ENCODE assay signal across 16 mouse cellular contexts in genomic region chr16:4519157-4519556, GRCm38 (mm10). TPM values are rescaled to one million over a fixed set of nuclear protein-coding genes. Genes with fewer than 3 reads are reported as not detected.
DNase-seq lines count a peak whose midpoint lies in the region; ATAC-seq and TF ChIP-seq lines count a peak whose summit lies in the region.
"Had no signal": no experiment of that assay in that cellular context is flagged by ENCODE, and none has a peak within 500 bp of the region (broad histone marks: within the 10 kb centered on the region; RNA-seq: fewer than 3 reads in every experiment).

No protein-coding gene starts in this region.

- no peaks in the 10 kb centered on the region for H3K9me3 ChIP-seq in neural tube, embryonic 13.5 days
- H3K9me3 ChIP-seq in forebrain, embryonic 13.5 days (replicated peaks), result no peaks in the 10 kb centered on the region
- H3K9me3 ChIP-seq: embryonic facial prominence, embryonic 13.5 days; hindbrain, embryonic 12.5 days; liver, embryonic 15.5 days; stomach, embryonic 15.5 days had no signal

- no peak overlapping the region for H3K4me2 ChIP-seq in neural tube, embryonic 13.5 days
- no peak overlapping the region for H3K4me2 ChIP-seq in forebrain, embryonic 13.5 days
- H3K4me2 ChIP-seq: embryonic facial prominence, embryonic 13.5 days; hindbrain, embryonic 12.5 days; liver, embryonic 15.5 days; stomach, embryonic 15.5 days had no signal

- peaks cover 5% of the 10 kb centered on the region; the same call in 1 of the 2 replicates for H3K4me1 ChIP-seq in heart, adult 2 months (ENCODE audit: control insufficient read depth, insufficient read depth, low read length)
- peaks cover 12% of the 10 kb centered on the region for H3K4me1 ChIP-seq in neural tube, embryonic 13.5 days (replicated peaks)
- H3K4me1 ChIP-seq in forebrain, embryonic 13.5 days, result peaks cover 10% of the 10 kb centered on the region; the same call in 1 of the 2 replicates
- H3K4me1 ChIP-seq: liver, embryonic 15.5 days had no signal

- H3K27me3 ChIP-seq in heart, adult 2 months (ENCODE audit: control insufficient read depth, insufficient read depth, low read length), result no peaks in the 10 kb centered on the region
- no peaks in the 10 kb centered on the region for H3K27me3 ChIP-seq in neural tube, embryonic 13.5 days
- H3K27me3 ChIP-seq in forebrain, embryonic 13.5 days, result no peaks in the 10 kb centered on the region
- H3K27me3 ChIP-seq: embryonic facial prominence, embryonic 13.5 days; hindbrain, embryonic 12.5 days; liver, embryonic 15.5 days; stomach, embryonic 15.5 days had no signal

- ATAC-seq in neural tube, embryonic 13.5 days (ENCODE audit: low read depth), result no peak
- no peak for ATAC-seq in forebrain, embryonic 13.5 days
- ATAC-seq: forebrain, postnatal 0 days had no signal

- DNase-seq in heart, adult 2 months, result no peak
- DNase-seq in heart, postnatal 10 days, result no peak
- no peak for DNase-seq in neural tube, embryonic 10.5 days (ENCODE audit: extremely low spot score, low spot score)
- peak; percentile 53 to 71 for DNase-seq in cerebellum, postnatal 25 days
- DNase-seq in retina, embryonic 14.5 days (ENCODE audit: low spot score), result peak; percentile 36
- no peak for DNase-seq in adrenal gland, adult (ENCODE audit: inconsistent age in 2 of 2, low spot score in 1 of 2)
- DNase-seq: forebrain, postnatal 0 days; kidney, adult 2 months; lung, postnatal 4 days; thymus, postnatal 36 days had no signal

- no peak overlapping the region for H3K4me3 ChIP-seq in heart, adult 2 months
- H3K4me3 ChIP-seq in neural tube, embryonic 13.5 days, result no peak overlapping the region
- no peak overlapping the region for H3K4me3 ChIP-seq in forebrain, embryonic 13.5 days
- H3K4me3 ChIP-seq: embryonic facial prominence, embryonic 13.5 days; hindbrain, embryonic 12.5 days; liver, embryonic 15.5 days; stomach, embryonic 15.5 days had no signal

- H3K79me2 ChIP-seq in heart, adult 2 months (replicated peaks; ENCODE audit: control insufficient read depth, insufficient read depth, low read length), result no peaks in the 10 kb centered on the region

- H3K36me3 ChIP-seq in heart, adult 2 months (ENCODE audit: control insufficient read depth, insufficient read depth, low read length), result peaks cover 15% of the 10 kb centered on the region
- no peaks in the 10 kb centered on the region for H3K36me3 ChIP-seq in neural tube, embryonic 13.5 days
- H3K36me3 ChIP-seq in forebrain, embryonic 13.5 days (ENCODE audit: poor library complexity, severe bottlenecking), result no peaks in the 10 kb centered on the region
- H3K36me3 ChIP-seq: embryonic facial prominence, embryonic 13.5 days; hindbrain, embryonic 12.5 days; liver, embryonic 15.5 days; stomach, embryonic 15.5 days had no signal

- H3K9ac ChIP-seq in heart, adult 2 months (ENCODE audit: low read depth, low read length), result peak overlapping the region; percentile 40; the same call in 1 of the 2 replicates
- no peak overlapping the region for H3K9ac ChIP-seq in neural tube, embryonic 13.5 days
- H3K9ac ChIP-seq in forebrain, embryonic 13.5 days, result no peak overlapping the region
- H3K9ac ChIP-seq: embryonic facial prominence, embryonic 13.5 days; forebrain, postnatal 0 days; hindbrain, embryonic 12.5 days; liver, embryonic 15.5 days; stomach, embryonic 15.5 days had no signal

- no peak for TF ChIP-seq CTCF in heart, adult 2 months (IDR thresholded peaks at IDR 0.05)

- intact Hi-C loops in heart, adult 2 months (cut with DNase I), result no loop called here
- intact Hi-C loops in heart, postnatal 10 days (cut with DNase I), result no loop called here

- no peak for TF ChIP-seq POLR2A in heart, adult 2 months (IDR thresholded peaks at IDR 0.05; ENCODE audit: insufficient read depth, low read depth, low read length)

- 55% methylated on average over 4 of the region's 4 CpGs for WGBS in heart, adult 2 months
- WGBS in neural tube, embryonic 13.5 days, result 56% methylated on average over 4 of the region's 4 CpGs
- WGBS in forebrain, embryonic 13.5 days, result 55% methylated on average over 4 of the region's 4 CpGs

- peak overlapping the region; percentile 1; the same call in 1 of the 2 replicates for H3K27ac ChIP-seq in heart, adult 2 months
- H3K27ac ChIP-seq in neural tube, embryonic 13.5 days (replicated peaks), result peak overlapping the region; percentile 4; the same call in 1 of the 2 replicates
- no peak overlapping the region for H3K27ac ChIP-seq in forebrain, embryonic 13.5 days
- H3K27ac ChIP-seq: embryonic facial prominence, embryonic 13.5 days; hindbrain, embryonic 12.5 days; liver, embryonic 15.5 days; stomach, embryonic 15.5 days had no signal

- TF ChIP-seq EP300 in heart, adult 2 months (IDR thresholded peaks at IDR 0.05; ENCODE audit: insufficient read depth, low read depth, low read length), result no peak

RNA-seq across cellular contexts. Expression of gene Srl, which starts 22.5 kb away (rescaled TPM):
- 100 to 1,000 TPM; 771 to 870 TPM for total RNA-seq in heart, adult 2 months (2021)
- polyA plus RNA-seq in heart, adult 2 months (2012; rRNA removed), result 276 and 575 TPM in 2 replicates
- 1,000 to 10,000 TPM; 1,081 to 1,153 TPM for total RNA-seq in heart, postnatal 10 days (2021)
- polyA plus RNA-seq in neural tube, embryonic 13.5 days (2015; fragmentation: Nextera tagmentation; extraction: Ambion mirVana), result 28.9 and 31.8 TPM in 2 replicates
- polyA plus RNA-seq in forebrain, embryonic 13.5 days (2015; fragmentation: Nextera tagmentation; extraction: Ambion mirVana), result 25.2 and 30.2 TPM in 2 replicates

RNA-seq across cellular contexts. Expression of gene Tfap4, which starts 40.5 kb away (rescaled TPM):
- 1 to 10 TPM; 3.2 to 3.4 TPM for total RNA-seq in heart, adult 2 months (2021)
- polyA plus RNA-seq in heart, adult 2 months (2012; rRNA removed), result 2.4 and 2.9 TPM in 2 replicates
- total RNA-seq in heart, postnatal 10 days (2021), result 1 to 10 TPM; 4.1 to 4.3 TPM
- 10.2 TPM in 2 replicates for polyA plus RNA-seq in neural tube, embryonic 13.5 days (2015; fragmentation: Nextera tagmentation; extraction: Ambion mirVana)
- 15.7 and 17.3 TPM in 2 replicates for polyA plus RNA-seq in forebrain, embryonic 13.5 days (2015; fragmentation: Nextera tagmentation; extraction: Ambion mirVana)

Comparison
In these comparisons a context has a peak if more than half of its experiments do, and no peak if none do; other contexts are left out.
1. DNase-seq: peak in cerebellum, postnatal 25 days (2 of 2) and retina, embryonic 14.5 days (single experiment); none in heart, adult 2 months (0 of 2), heart, postnatal 10 days (0 of 2), neural tube, embryonic 10.5 days (single experiment) and adrenal gland, adult (0 of 2).